Mouse (Mus musculus) embryonic facial prominence, embryonic 14.5 days (tissue): ENCODE measurements around the gene Mgat4d. TPM values are rescaled to one million over a fixed set of nuclear protein-coding genes. Genes with fewer than 3 reads are reported as not detected.
"Not testable (repeated sequence)": the region's sequence is repeated elsewhere in the genome, so short reads cannot be mapped to it uniquely, and the experiment has no call there.

Experiments used
- ATAC-seq: fragments of 200-750 bp; cut with Nextera tagmentation; 2 replicates; pipeline ENCODE4 v1.8.0; 2017; ENCODE audit warnings: low read depth, moderate number of reproducible peaks, moderate TSS enrichment
- DNase-seq: peaks from one replicate; pipeline ENCODE4 v3.0.0-alpha.2; 2015; ENCODE audit warnings: low spot score
- H3K27ac ChIP-seq: fragments of 300-500 bp; sonication (generic); replicated peaks from 2 replicates; pipeline ENCODE4 v1.5.1; 2014; ENCODE audit warnings: low read depth, mild to moderate bottlenecking, low read length, moderate library complexity
- H3K27me3 ChIP-seq: fragments of 300-500 bp; sonication (generic); replicated peaks from 2 replicates; pipeline ENCODE4 v1.6.1; 2014; ENCODE audit warnings: low read length; ENCODE audit not compliant: control insufficient read depth, insufficient read depth
- H3K36me3 ChIP-seq: fragments of 300-500 bp; sonication (generic); 2 replicates; pipeline ENCODE4 v1.6.1; 2014; ENCODE audit warnings: low read length, mixed read lengths; ENCODE audit not compliant: control insufficient read depth, insufficient read depth
- H3K4me1 ChIP-seq: fragments of 300-500 bp; sonication (generic); 2 replicates; pipeline ENCODE4 v1.6.1; 2014; ENCODE audit warnings: antibody characterized with exemption, low read length; ENCODE audit not compliant: control insufficient read depth, insufficient read depth
- H3K4me2 ChIP-seq: fragments of 300-500 bp; sonication (generic); 2 replicates; pipeline ENCODE4 v1.6.1; 2014; ENCODE audit warnings: low read depth, mild to moderate bottlenecking, low read length, moderate library complexity, mixed read lengths
- H3K4me3 ChIP-seq: fragments of 300-500 bp; sonication (generic); 2 replicates; pipeline ENCODE4 v1.5.1; 2014; ENCODE audit warnings: low read depth, mild to moderate bottlenecking, low read length
- H3K9ac ChIP-seq: fragments of 300-500 bp; sonication (generic); 2 replicates; pipeline ENCODE4 v1.6.1; 2014; ENCODE audit warnings: low read depth, mild to moderate bottlenecking, low read length, moderate library complexity, mixed read lengths
- H3K9me3 ChIP-seq: fragments of 300-500 bp; sonication (generic); 2 replicates; pipeline ENCODE4 v1.6.1; 2016; ENCODE audit warnings: low read length; ENCODE audit not compliant: control insufficient read depth
- WGBS: fragments of 180-500 bp; shearing (Covaris S2); extraction: QIAGEN DNeasy Blood & Tissue Kit; methylation state at CpG from one replicate; pipeline ENCODE4 v1.1.7; 2014; 5-methylcytosine and 5-hydroxymethylcytosine counted together
- polyA plus RNA-seq: library from polyadenylated mRNA; unstranded; fragments of >200 nt; fragmentation: Nextera tagmentation; extraction: Ambion mirVana; gene quantifications from 2 replicates; pipeline ENCODE4 v1.2.1, GENCODE M21; 2014

Gene Mgat4d
- not detected in 2 replicates for polyA plus RNA-seq

DNA sequence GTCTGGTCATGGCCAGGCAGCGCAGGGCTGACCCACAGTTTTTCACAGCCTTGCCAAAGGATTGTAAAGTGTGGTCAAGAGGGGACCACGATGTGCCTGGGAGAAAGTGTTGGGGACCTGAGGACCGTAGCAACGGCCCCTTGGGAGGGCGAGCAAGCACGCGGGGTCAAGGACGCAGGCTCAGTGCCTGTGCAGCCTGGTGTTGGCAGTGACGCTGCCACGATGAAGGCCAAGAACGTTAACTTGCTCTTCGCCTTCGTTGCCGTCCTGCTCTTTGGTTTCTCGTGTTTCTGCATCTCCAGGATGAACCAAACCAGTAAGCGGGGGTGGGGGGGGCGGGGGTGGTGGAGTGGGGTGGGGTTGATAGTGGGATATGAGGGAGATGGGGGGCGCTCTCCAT, at the start of gene Mgat4d:
Mgat4d (plus strand) TSS at position 209 of the 400 bp plus-strand sequence.
- Histone ChIP-seq H3K27ac (no peak within 1 kb of the TSS), H3K9me3 (no peaks in the 10 kb centered on the region), H3K4me3 (no peak within 1 kb of the TSS), H3K27me3 (no peaks in the 10 kb centered on the region), H3K9ac (no peak within 1 kb of the TSS), H3K4me1 (no peaks in the 10 kb centered on the region), H3K4me2 (no peak within 1 kb of the TSS), H3K36me3 (no peaks in the 10 kb centered on the region)
- ATAC-seq (no peak), DNase-seq (no peak)
- WGBS: 81% methylated on average over 18 of the region's 18 CpGs

- Histone ChIP-seq H3K9me3 (no peaks in the 10 kb centered on the region), H3K4me1 (no peaks in the 10 kb centered on the region), H3K4me3 (no peak overlapping the region), H3K4me2 (no peak overlapping the region), H3K27ac (no peak overlapping the region), H3K9ac (no peak overlapping the region), H3K27me3 (no peaks in the 10 kb centered on the region), H3K36me3 (no peaks in the 10 kb centered on the region)
- DNase-seq (no peak), ATAC-seq (no peak)
- WGBS: 45% methylated on average over 1 of the region's 1 CpGs
Measured at GRCm38 (mm10) chr8:83300135-83300534, 48.1 kb upstream of the Mgat4d start.

- Histone ChIP-seq H3K4me2 (no peak overlapping the region), H3K27me3 (no peaks in the 10 kb centered on the region), H3K4me1 (no peaks in the 10 kb centered on the region), H3K36me3 (no peaks in the 10 kb centered on the region), H3K4me3 (no peak overlapping the region), H3K9me3 (no peaks in the 10 kb centered on the region), H3K27ac (no peak overlapping the region), H3K9ac (no peak overlapping the region)
- ATAC-seq: no peak
- 100% methylated on average over 1 of the region's 1 CpGs for WGBS
- no peak for DNase-seq
Measured at GRCm38 (mm10) chr8:83304946-83305345, 43.3 kb upstream of the Mgat4d start.

DNA sequence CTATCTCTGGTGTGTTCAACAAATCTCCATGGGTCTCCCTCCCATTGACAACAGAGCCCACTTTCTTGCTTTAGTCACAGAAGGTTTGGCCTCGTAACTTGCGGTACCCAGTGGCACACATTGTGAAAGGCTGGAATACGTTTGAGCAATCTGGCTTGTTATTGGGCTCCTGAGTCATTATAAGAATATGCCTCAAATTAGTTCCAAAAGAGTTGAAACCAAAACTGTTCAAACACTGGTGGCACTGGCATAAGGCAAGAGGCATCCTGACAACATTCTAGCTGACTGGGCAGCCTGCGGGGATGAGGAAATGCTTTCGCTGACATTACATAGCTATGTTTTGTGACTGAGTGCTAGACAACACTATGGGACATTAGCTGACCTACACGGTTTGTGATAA, 38.4 kb upstream of the Mgat4d start:
- no peak for DNase-seq

DNA sequence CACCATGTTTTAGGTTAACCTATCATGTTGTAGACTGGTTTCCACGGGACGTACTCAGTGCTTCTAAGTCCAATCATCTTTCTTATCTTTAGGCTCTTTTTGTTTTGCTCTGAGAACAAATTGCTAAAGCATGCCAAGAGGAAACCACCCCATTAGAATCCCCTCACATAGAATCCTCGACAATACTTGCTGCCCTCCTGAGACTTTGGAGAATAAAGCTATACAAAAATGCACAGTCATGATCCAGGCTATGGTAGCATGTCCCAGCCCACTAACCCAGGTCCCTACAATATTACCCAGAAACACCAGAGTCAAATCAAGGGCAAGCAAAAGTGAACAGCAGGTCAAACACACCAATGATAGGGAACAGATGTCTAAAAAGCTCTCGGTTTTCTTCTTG, 33.2 kb upstream of the Mgat4d start:
- not testable (repeated sequence) for H3K27me3 ChIP-seq, ATAC-seq, H3K4me2 ChIP-seq, H3K4me3 ChIP-seq, H3K9me3 ChIP-seq, H3K9ac ChIP-seq, DNase-seq, H3K4me1 ChIP-seq, H3K27ac ChIP-seq
- H3K36me3 ChIP-seq: peaks cover 40% of the 10 kb centered on the region
- WGBS: 53% methylated on average over 4 of the region's 4 CpGs

More for the DNA sequence above, 38.4 kb upstream of the Mgat4d start:
- Histone ChIP-seq H3K9me3 (no peaks in the 10 kb centered on the region), H3K27ac (no peak overlapping the region), H3K4me2 (no peak overlapping the region), H3K36me3 (0 out of 2 replicates have a peak, but pooled peaks cover 4% of the 10 kb centered on the region), H3K4me1 (no peaks in the 10 kb centered on the region), H3K9ac (no peak overlapping the region), H3K4me3 (no peak overlapping the region), H3K27me3 (no peaks in the 10 kb centered on the region)
- 81% methylated on average over 6 of the region's 6 CpGs for WGBS
- no peak for ATAC-seq

DNA sequence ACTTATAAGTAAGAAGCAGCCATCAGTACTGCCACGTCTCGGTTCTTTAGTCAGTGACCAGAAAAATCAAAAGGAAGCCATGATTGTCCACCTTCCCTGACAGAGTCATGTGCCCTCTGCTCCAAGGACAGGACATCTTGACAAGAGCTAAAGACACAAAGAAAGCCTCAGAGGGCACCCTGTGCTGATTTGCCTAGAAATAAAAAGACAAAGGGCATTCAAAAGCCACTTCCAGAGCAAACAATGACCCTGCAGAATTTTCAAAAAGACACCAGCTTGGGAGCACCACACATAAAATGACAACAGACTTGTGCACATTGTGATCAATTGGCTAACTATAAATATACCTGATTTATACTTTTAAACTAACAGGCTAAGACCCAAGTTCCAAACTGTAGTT, 32.6 kb upstream of the Mgat4d start:
- Histone ChIP-seq H3K27me3 (no peaks in the 10 kb centered on the region), H3K9me3 (no peaks in the 10 kb centered on the region), H3K4me3 (no peak overlapping the region), H3K4me2 (no peak overlapping the region), H3K9ac (no peak overlapping the region), H3K27ac (0 out of 2 replicates have a peak overlapping the region, but pooled peaks have one; percentile 10), H3K4me1 (no peaks in the 10 kb centered on the region), H3K36me3 (peaks cover 44% of the 10 kb centered on the region)
- DNase-seq (no peak), ATAC-seq (no peak)
- WGBS: 52% methylated on average over 2 of the region's 2 CpGs

- Histone ChIP-seq H3K4me1 (no peaks in the 10 kb centered on the region), H3K4me3 (no peak overlapping the region), H3K36me3 (peaks cover 59% of the 10 kb centered on the region), H3K4me2 (no peak overlapping the region), H3K27me3 (no peaks in the 10 kb centered on the region), H3K9me3 (no peaks in the 10 kb centered on the region), H3K9ac (no peak overlapping the region), H3K27ac (no peak overlapping the region)
- 39% methylated on average over 3 of the region's 3 CpGs for WGBS
- ATAC-seq: no peak
- DNase-seq: no peak
Measured at GRCm38 (mm10) chr8:83320543-83320942, 27.7 kb upstream of the Mgat4d start.

- H3K4me3 ChIP-seq: no peak overlapping the region
- 89% methylated on average over 6 of the region's 6 CpGs for WGBS
- H3K4me1 ChIP-seq: no peaks in the 10 kb centered on the region
- no peak for ATAC-seq
- H3K9me3 ChIP-seq: no peaks in the 10 kb centered on the region
- no peak overlapping the region for H3K9ac ChIP-seq
- no peak for DNase-seq
- no peaks in the 10 kb centered on the region for H3K27me3 ChIP-seq
- H3K27ac ChIP-seq: no peak overlapping the region
- H3K36me3 ChIP-seq: peaks cover 52% of the 10 kb centered on the region
- no peak overlapping the region for H3K4me2 ChIP-seq
Measured at GRCm38 (mm10) chr8:83322374-83322773, 25.9 kb upstream of the Mgat4d start.

DNA sequence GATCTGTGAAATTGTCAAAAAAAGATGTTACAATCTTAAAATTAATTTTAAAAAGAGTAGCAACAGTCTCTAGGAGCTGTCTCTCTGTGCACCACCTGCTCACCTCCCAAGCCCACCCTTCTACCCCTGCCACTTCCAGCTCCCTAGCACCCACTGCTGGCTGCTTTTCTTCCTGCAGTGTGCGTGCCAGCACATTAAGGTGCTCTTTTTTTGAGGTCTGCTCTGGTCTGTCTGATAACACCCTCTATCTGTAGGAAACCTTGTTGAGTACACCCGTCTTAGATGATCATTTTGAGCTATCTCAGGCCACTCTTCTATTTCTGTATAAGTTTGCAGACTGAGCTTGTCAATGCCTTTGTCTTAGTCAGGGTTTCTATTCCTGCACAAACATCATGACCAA, 25.2 kb upstream of the Mgat4d start:
- no peak for DNase-seq
- H3K4me3 ChIP-seq: no peak overlapping the region
- no peak overlapping the region for H3K4me2 ChIP-seq
- WGBS: 84% methylated on average over 2 of the region's 2 CpGs
- H3K4me1 ChIP-seq: no peaks in the 10 kb centered on the region
- ATAC-seq: no peak
- no peaks in the 10 kb centered on the region for H3K27me3 ChIP-seq
- peaks cover 53% of the 10 kb centered on the region for H3K36me3 ChIP-seq
- no peak overlapping the region for H3K27ac ChIP-seq
- H3K9me3 ChIP-seq: no peaks in the 10 kb centered on the region
- no peak overlapping the region for H3K9ac ChIP-seq
